Mouse (Mus musculus) small intestine, adult 2 months (tissue): ENCODE data around the gene C87977.

Experiments
- CTCF ChIP-seq: fragments of 200-500 bp; IDR thresholded peaks from 2 replicates; pipeline ENCODE4 v1.5.1; 2012; ENCODE audit warnings: low read depth, mild to moderate bottlenecking, control low read depth, inconsistent platforms, low read length, moderate library complexity, mixed read lengths; ENCODE audit not compliant: insufficient replicate concordance, insufficient read length; ENCODE audit errors: extremely low read depth
- POLR2A ChIP-seq: fragments of 200-500 bp; IDR thresholded peaks from 2 replicates; pipeline ENCODE4 v1.6.1; 2012; ENCODE audit warnings: low read depth, mild to moderate bottlenecking, control low read depth, inconsistent platforms, low read length, moderate library complexity

DNA sequence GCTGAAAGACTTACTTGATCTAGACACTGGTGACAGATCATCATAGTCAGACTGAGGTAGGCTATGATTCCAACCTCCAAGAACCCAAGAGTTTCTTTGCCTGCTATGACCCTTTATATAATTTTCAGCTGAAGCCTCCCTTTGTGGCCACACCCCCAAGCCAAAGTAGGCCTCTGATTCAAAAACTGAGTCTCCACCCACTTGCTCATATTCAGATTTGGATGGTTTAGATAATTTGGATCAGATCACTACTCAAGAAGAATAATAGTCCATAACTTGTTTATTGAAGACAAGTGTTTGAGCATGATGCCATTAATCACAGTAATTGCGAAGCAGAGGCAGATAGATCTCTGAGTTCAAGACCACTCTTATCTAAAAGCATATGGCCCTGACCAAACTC lies 50.6 kb downstream of the C87977 start, which contains the start of gene Oog3:
- TF ChIP-seq CTCF (no peak), POLR2A (no peak)
